26 mouse cellular contexts compared by ENCODE assay signal in the genomic region with DNA sequence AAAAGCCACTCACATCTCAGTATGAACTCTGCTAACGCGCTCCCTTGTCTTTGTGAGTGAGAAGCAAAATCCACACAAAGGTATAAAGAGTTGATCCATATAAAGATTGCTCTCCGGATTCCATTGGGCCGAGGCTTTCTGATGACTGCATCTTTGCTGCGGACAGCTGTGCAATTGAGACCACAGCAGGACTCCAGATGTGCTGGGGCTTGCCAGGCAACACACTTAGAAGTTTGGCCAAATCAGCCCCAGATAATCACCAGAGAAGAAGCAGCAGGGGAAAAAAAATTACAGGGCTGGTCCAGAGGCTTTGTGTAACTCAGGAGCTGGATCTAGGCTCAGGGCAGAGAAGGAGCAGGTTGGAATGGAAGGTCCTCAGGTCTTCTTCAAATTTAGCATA.
DNase-seq lines count a peak whose midpoint lies in the region; ATAC-seq lines count a peak whose summit lies in the region.
"Had no signal": no experiment of that assay in that cellular context is flagged by ENCODE, and none has a peak within 500 bp of the region (broad histone marks: within the 10 kb centered on the region; RNA-seq: fewer than 3 reads in every experiment).

No protein-coding gene starts in this region.

- H3K27ac ChIP-seq in embryonic facial prominence, embryonic 14.5 days (replicated peaks; ENCODE audit: low read depth, low read length), result no peak overlapping the region
- H3K27ac ChIP-seq in limb, embryonic 10.5 days, result no peak overlapping the region
- H3K27ac ChIP-seq: embryonic facial prominence, embryonic 13.5 days; forebrain, embryonic 10.5 days; forebrain, embryonic 13.5 days; gastrocnemius, adult 2 months; heart, embryonic 15.5 days; hindbrain, embryonic 10.5 days; hindbrain, embryonic 13.5 days; intestine, embryonic 15.5 days had no signal

- ATAC-seq in embryonic facial prominence, embryonic 14.5 days (ENCODE audit: low read depth), result no peak
- ATAC-seq: CD4-positive, CD25-positive, alpha-beta regulatory T cell, adult 4 months; forebrain, embryonic 13.5 days; hindbrain, embryonic 16.5 days; intestine, embryonic 15.5 days had no signal

- no peaks in the 10 kb centered on the region for H3K36me3 ChIP-seq in embryonic facial prominence, embryonic 14.5 days (ENCODE audit: control insufficient read depth, insufficient read depth, low read length)
- H3K36me3 ChIP-seq in limb, embryonic 10.5 days, result no peaks in the 10 kb centered on the region
- H3K36me3 ChIP-seq: embryonic facial prominence, embryonic 13.5 days; forebrain, embryonic 10.5 days; heart, embryonic 12.5 days; heart, embryonic 15.5 days; hindbrain, embryonic 10.5 days; hindbrain, embryonic 13.5 days; intestine, embryonic 15.5 days had no signal

- DNase-seq in gastrocnemius, postnatal 14 days, result peak; percentile 9
- DNase-seq in gastrocnemius, adult 8-10 months (ENCODE audit: low spot score in 2 of 2), result no peak
- DNase-seq in embryonic facial prominence, embryonic 14.5 days (ENCODE audit: low spot score), result peak; percentile 53
- peak; percentile 36 for DNase-seq in limb, embryonic 10.5 days (ENCODE audit: low spot score)
- no peak for DNase-seq in kidney, postnatal 4 days
- DNase-seq in frontal cortex, postnatal 36 days (ENCODE audit: low spot score in 2 of 2), result no peak
- DNase-seq: adrenal gland, adult 2 months; adrenal gland, postnatal 14 days; cerebellum, adult 11-12 months; cerebellum, adult 8-10 months; cerebellum, postnatal 10 days; cerebellum, postnatal 36 days; gastrocnemius, adult 2 months; gastrocnemius, postnatal 36 days; heart, postnatal 36 days; kidney, adult 18-20 months had no signal

- H3K4me1 ChIP-seq in embryonic facial prominence, embryonic 14.5 days (ENCODE audit: control insufficient read depth, insufficient read depth, low read length), result no peaks in the 10 kb centered on the region
- H3K4me1 ChIP-seq in limb, embryonic 10.5 days, result peaks cover 34% of the 10 kb centered on the region
- H3K4me1 ChIP-seq: heart, embryonic 15.5 days; intestine, embryonic 15.5 days had no signal

- H3K4me3 ChIP-seq in embryonic facial prominence, embryonic 14.5 days (ENCODE audit: low read depth, low read length), result no peak overlapping the region
- H3K4me3 ChIP-seq in limb, embryonic 10.5 days, result no peak overlapping the region
- H3K4me3 ChIP-seq: embryonic facial prominence, embryonic 13.5 days; forebrain, embryonic 10.5 days; forebrain, embryonic 13.5 days; gastrocnemius, adult 2 months; heart, embryonic 12.5 days; heart, embryonic 15.5 days; hindbrain, embryonic 10.5 days; hindbrain, embryonic 13.5 days; intestine, embryonic 15.5 days had no signal

- H3K4me2 ChIP-seq in embryonic facial prominence, embryonic 14.5 days (ENCODE audit: low read depth, low read length), result no peak overlapping the region
- H3K4me2 ChIP-seq: embryonic facial prominence, embryonic 13.5 days; forebrain, embryonic 13.5 days; heart, embryonic 12.5 days; heart, embryonic 15.5 days; hindbrain, embryonic 13.5 days; intestine, embryonic 15.5 days had no signal

- 37% methylated on average over 5 of the region's 5 CpGs for WGBS in embryonic facial prominence, embryonic 14.5 days
- 72% methylated on average over 5 of the region's 5 CpGs for WGBS in limb, embryonic 10.5 days

- intact Hi-C loops in gastrocnemius, postnatal 14 days (cut with DNase I; ENCODE audit: low total_unique reads), result no loop called here

- H3K9ac ChIP-seq in embryonic facial prominence, embryonic 14.5 days (ENCODE audit: low read depth, low read length), result no peak overlapping the region
- H3K9ac ChIP-seq: embryonic facial prominence, embryonic 13.5 days; forebrain, embryonic 13.5 days; heart, embryonic 12.5 days; heart, embryonic 15.5 days; hindbrain, embryonic 13.5 days; intestine, embryonic 15.5 days had no signal

- H3K27me3 ChIP-seq in embryonic facial prominence, embryonic 14.5 days (replicated peaks; ENCODE audit: control insufficient read depth, insufficient read depth, low read length), result no peaks in the 10 kb centered on the region
- H3K27me3 ChIP-seq in limb, embryonic 10.5 days (ENCODE audit: low read depth, poor library complexity, severe bottlenecking), result peaks cover 18% of the 10 kb centered on the region
- H3K27me3 ChIP-seq: forebrain, embryonic 13.5 days; hindbrain, embryonic 13.5 days; intestine, embryonic 15.5 days had no signal

- H3K9me3 ChIP-seq in embryonic facial prominence, embryonic 14.5 days (ENCODE audit: control insufficient read depth, low read length), result no peaks in the 10 kb centered on the region
- H3K9me3 ChIP-seq in limb, embryonic 10.5 days (replicated peaks), result no peaks in the 10 kb centered on the region
- H3K9me3 ChIP-seq: embryonic facial prominence, embryonic 13.5 days; forebrain, embryonic 10.5 days; forebrain, embryonic 13.5 days; heart, embryonic 12.5 days; heart, embryonic 15.5 days; hindbrain, embryonic 10.5 days; hindbrain, embryonic 13.5 days; intestine, embryonic 15.5 days had no signal

Comparison
In these comparisons a context has a peak if more than half of its experiments do, and no peak if none do; other contexts are left out.
1. DNase-seq: peak in gastrocnemius, postnatal 14 days (single experiment), embryonic facial prominence, embryonic 14.5 days (single experiment) and limb, embryonic 10.5 days (single experiment); none in gastrocnemius, adult 8-10 months (0 of 2), kidney, postnatal 4 days (0 of 2) and frontal cortex, postnatal 36 days (0 of 2).